Mouse (Mus musculus) embryonic fibroblast, embryonic 13.5 days (primary cell): ENCODE results near the gene Ppp1r35.

Source experiments
- CTCF ChIP-seq: IDR thresholded peaks from 2 replicates; pipeline ENCODE4 v1.5.1; 2011; ENCODE audit warnings: mild to moderate bottlenecking, control low read depth, low read length, moderate library complexity, borderline replicate concordance; ENCODE audit not compliant: insufficient read depth
- POLR2A ChIP-seq: IDR thresholded peaks from 2 replicates; pipeline ENCODE4 v1.6.1; 2011; ENCODE audit warnings: low read depth, mild to moderate bottlenecking, control low read depth, low read length, moderate library complexity

GRCm38 (mm10) chr5:137770709-137771108, 7.9 kb upstream of the Ppp1r35 start:
- TF ChIP-seq CTCF: no peak
- no peak for TF ChIP-seq POLR2A
